Mouse (Mus musculus) left cerebral cortex, adult 2 months (tissue): Measurements from ENCODE around the gene Dtymk. TPM values are rescaled to one million over a fixed set of nuclear protein-coding genes. Genes with fewer than 3 reads are reported as not detected.
"Not testable (repeated sequence)": the region's sequence is repeated elsewhere in the genome, so short reads cannot be mapped to it uniquely, and the experiment has no call there.

ENCODE experiments used
- DNase-seq, 2 experiments: peaks; one replicate each; pipeline ENCODE4 v3.0.0; 2021 to 2022; ENCODE audit warnings: low spot score in 2 of 2, mixed read lengths in 1 of 2; ENCODE audit errors: extremely low spot score in 1 of 2
- H3K27ac ChIP-seq: fragments of 200-600 bp; 2 replicates; pipeline ENCODE4 v1.8.1; 2022
- H3K4me3 ChIP-seq: fragments of 200-600 bp; 2 replicates; pipeline ENCODE4 v1.8.1; 2022
- CTCF ChIP-seq: fragments of 200-600 bp; IDR thresholded peaks from 2 replicates; pipeline ENCODE4 v1.8.1; 2022; ENCODE audit warnings: antibody characterized with exemption, mild to moderate bottlenecking, moderate library complexity
- intact Hi-C: fragments of 180-260 bp; cut with DNase I; formaldehyde crosslinking; loops from one replicate; pipeline ENCODE4 v1.15.1; 2025
- long read RNA-seq, 2 experiments: library from polyadenylated mRNA; stranded (forward); transcript quantifications; one replicate each; pipeline ENCODE4 v2.0.0; 2021; ENCODE audit warnings: borderline mapping rate in 2 of 2
- total RNA-seq, 2 experiments: library from RNA; stranded (reverse); gene quantifications; 2 replicates each; pipeline ENCODE4 v1.2.3; 2021

The Dtymk gene
- 10 to 100 TPM; 50.8 to 52.5 TPM for total RNA-seq
- long read RNA-seq, experiment 1, transcript Dtymk-201 (5 exons, 1,003 nt): major isoform, 14 of 48 reads
- long read RNA-seq, experiment 1, partial matches to known transcripts: 5 of 48 reads
- long read RNA-seq, experiment 1, other reads (novel, unspliced or antisense): 22 of 48 reads
- long read RNA-seq, experiment 2, partial matches to known transcripts: 4 of 34 reads
- long read RNA-seq, experiment 2, other reads (novel, unspliced or antisense): 22 of 34 reads

DNA sequence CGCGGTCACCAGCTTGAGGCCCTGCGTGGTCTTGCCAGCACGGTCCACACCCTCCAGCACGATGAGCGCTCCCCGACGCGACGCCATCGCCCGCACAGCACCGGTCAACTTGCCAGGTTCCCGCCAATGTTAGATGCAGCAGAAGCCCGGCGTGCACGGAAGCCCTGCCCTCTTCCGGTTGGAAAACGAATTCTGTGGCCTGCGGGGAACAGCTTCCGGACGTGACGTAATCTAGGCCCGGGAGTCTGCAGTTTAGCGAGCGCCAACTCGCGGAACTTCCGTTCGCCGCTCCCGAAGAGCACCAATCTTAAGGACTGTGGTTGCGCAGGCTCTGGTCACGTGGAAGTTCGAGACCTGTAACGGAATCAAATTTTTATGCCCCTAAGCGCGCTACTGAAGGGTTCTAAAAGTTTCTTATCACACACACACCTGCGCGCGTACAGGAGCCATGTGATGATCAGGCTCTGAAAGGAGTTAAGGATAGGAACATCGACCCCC lies at the start of gene Dtymk:
Gene Dtymk, minus strand, starts transcription at position 194 of the 498 bp plus-strand sequence.
- intact Hi-C loops: loop anchor here (2.0 to 5.0 kb wide), 3 partner anchors 47 to 289 kb away; partner anchors contain the start of genes Farp2 and Thap4
- peak; percentile 58 for TF ChIP-seq CTCF

DNA sequence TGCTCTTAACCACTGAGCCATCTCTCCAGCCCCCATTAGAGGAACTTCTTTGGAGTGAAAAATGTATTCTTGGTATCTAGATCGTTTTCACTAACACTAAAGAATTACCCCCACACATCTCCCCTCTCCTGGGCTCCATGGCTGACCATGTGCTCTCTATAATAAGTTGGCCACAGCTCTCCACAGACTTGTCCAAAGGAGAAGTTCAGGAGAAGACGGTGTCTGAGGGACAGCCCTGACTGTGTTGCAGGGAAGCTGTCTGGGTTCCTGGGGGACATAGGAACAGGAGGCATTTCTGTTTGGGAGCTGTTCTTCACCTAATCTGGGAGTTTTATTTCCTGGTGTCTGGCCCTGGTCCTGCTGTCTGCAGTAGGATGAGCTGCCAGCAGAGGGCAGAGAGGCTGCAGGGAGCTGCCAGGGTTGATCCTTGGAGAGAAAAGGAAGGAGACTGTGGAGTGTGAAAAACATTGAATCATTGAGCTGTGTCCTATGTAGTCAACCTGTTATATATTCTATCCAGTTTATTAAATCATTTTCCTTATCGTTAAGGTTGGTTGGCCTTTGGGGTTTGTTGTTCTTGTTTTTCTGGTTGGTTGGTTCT lies 44.1 kb upstream of the Dtymk start:
- H3K4me3 ChIP-seq, intact Hi-C loops, H3K27ac ChIP-seq: not testable (repeated sequence)

More for the DNA sequence above, at the start of gene Dtymk:
- peak; percentile 90 to 93 for DNase-seq
- Histone ChIP-seq H3K4me3 (peak within 1 kb of the TSS; percentile 92), H3K27ac (peak within 1 kb of the TSS; percentile 83)

DNA sequence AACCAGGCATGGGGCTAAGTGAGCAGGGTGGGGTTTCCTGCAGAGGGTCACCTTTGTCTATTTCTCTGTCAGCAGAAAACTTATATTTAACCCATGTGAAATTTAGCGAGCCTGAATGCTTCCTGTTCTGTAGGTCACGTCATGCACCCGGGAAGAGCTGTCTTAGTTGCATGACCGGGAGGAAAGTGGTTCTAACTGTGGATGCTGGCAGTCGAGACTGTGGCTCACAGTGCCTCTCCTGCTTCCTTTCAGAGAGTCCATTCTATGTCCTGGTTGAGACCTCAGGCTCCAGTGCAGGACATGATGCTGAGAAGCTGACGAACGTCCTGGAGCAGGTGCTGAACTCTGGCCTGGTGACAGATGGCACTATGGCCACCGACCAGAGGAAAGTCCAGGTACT lies 36.8 kb upstream of the Dtymk start:
- DNase-seq, H3K4me3 ChIP-seq, H3K27ac ChIP-seq: not testable (repeated sequence)
- intact Hi-C loops: loop anchor here (10.0 kb wide), 2 partner anchors 76 to 236 kb away; partner anchors contain the start of gene Gal3st2b

More for the DNA sequence above, 44.1 kb upstream of the Dtymk start:
- DNase-seq: not testable (repeated sequence)

DNA sequence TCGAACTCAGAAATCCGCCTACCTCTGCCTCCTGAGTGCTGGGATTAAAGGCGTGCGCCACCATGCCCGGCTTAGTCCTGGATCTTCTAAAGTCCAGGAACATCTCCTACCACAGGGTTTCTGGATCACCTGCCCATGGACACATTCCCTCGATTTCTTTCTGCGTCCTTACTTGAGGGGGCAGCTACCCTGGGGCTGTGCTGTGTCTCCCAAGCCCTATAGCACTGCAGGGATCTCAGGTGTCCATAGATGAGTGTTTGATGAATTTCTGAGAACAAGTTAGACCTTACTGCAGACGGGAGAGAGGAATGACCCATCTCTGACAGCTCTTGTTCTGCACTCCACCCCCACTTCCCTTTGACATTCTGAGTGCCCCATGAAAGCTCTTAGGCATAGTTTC lies 35.6 kb upstream of the Dtymk start:
- no peak for DNase-seq
- Histone ChIP-seq H3K4me3 (no peak overlapping the region), H3K27ac (no peak overlapping the region)
- intact Hi-C loops: loop anchor here (10.0 kb wide), 2 partner anchors 77 to 237 kb away; partner anchors contain the start of gene Gal3st2b
- no peak for TF ChIP-seq CTCF

DNA sequence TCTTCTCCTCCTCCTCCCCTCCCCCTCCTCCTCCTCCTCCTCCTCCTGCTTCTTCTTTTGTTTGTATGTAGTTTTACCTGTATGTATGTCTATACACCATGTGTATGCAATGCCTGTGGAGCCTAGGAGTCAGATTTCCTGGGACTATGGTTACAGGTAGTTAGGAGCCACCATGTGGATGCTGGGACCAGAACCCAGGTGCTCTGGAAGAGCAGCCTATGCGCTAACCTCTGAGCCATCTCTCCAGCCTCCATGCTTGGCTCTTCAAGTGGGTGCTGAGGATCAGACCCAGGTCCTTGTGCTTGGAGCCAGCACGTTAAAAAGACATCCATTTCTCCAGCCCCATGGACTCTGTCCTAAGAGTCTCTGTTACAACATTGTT lies 34.8 kb upstream of the Dtymk start:
- Histone ChIP-seq H3K4me3 (no peak overlapping the region), H3K27ac (no peak overlapping the region)
- no peak for TF ChIP-seq CTCF
- DNase-seq: no peak
- intact Hi-C loops: loop anchor here (10.0 kb wide), 2 partner anchors 78 to 238 kb away; partner anchors contain the start of gene Gal3st2b

DNA sequence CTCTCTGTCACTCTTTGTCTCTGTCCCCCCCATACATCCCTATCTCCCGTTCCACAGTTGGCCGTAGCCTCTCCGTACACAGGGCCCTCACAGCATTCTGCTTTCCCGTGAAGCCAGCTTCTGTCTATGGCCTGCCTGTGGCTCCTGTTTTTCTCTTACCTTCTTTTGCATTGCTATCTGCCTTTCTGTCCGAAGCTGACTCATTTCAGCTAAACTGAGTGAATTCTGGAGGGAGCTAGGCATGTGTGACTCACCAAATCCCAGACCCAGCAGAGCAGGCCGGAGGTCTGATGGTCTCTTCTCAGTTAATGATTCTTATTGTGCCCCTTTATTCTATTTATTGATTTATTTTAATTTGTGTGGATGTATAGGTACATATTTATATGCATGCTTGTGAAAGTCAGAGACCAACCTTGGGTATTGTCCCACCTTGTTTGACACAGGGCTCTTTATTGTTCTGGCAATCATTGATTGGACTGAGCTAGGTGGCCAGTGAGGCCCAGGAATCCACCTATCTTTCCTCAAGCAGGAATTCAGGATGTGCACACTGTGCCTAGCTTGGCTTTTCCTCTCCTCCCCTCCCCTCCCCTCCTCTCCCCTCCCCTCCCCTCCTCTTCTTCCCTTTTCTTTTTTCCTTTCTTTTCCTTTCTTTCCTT lies 34.3 kb upstream of the Dtymk start:
- Histone ChIP-seq H3K4me3 (no peak overlapping the region), H3K27ac (no peak overlapping the region)
- intact Hi-C loops: loop anchor here (10.0 kb wide), 2 partner anchors 79 to 239 kb away; partner anchors contain the start of gene Gal3st2b
- DNase-seq: peak in 1 of 2 experiments; percentile 7
- TF ChIP-seq CTCF: no peak

DNA sequence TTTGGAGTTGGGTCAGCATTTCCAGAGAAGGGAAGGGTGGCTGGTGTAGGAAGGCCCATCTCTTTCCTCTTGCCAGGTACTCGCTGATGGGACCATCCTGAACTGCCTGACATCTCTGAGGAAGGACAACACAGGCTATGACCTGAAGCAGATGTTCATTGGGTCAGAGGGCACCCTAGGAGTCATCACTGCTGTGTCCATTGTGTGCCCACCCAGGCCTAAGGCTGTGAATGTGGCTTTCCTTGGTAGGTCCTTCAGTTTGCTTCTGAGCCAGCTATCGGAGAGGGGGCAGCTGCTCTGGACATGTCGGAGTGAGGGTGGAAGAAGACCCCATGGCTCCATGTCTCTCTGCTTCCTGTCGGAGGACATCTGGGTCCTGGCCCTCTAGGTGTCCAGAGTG lies 33.5 kb upstream of the Dtymk start:
- Histone ChIP-seq H3K4me3 (no peak overlapping the region), H3K27ac (no peak overlapping the region)
- intact Hi-C loops: loop anchor here (10.0 kb wide), 2 partner anchors 80 to 240 kb away; partner anchors contain the start of gene Gal3st2b
- TF ChIP-seq CTCF: no peak
- DNase-seq: no peak

DNA sequence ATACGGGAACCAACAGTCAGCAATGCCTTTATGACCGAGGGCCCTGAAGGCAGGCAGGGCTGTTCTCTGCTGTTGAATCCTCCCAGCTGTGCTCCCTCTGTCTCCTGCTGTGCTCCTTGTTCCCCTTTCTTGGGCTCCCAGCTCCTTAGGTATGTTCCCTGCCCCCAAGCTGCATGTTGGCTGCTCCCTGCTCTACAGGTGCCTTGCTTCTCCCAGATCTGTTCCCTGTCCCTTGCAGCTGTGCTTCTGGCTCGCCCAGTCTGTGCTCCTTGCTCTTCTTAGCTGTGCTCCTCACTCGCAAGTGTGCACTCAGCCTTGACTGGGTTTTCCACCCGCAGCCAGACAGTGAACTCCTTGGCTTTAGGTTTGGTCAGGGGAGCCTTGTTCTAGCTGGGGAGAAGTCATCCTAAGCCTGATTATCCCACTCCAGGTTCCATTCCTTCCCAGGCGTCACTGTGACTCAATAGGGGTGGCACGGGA lies 33.0 kb upstream of the Dtymk start:
- no peak overlapping the region for H3K27ac ChIP-seq
- TF ChIP-seq CTCF: no peak
- no peak overlapping the region for H3K4me3 ChIP-seq
- no peak for DNase-seq
- intact Hi-C loops: loop anchor here (10.0 kb wide), 2 partner anchors 80 to 240 kb away; partner anchors contain the start of gene Gal3st2b

DNA sequence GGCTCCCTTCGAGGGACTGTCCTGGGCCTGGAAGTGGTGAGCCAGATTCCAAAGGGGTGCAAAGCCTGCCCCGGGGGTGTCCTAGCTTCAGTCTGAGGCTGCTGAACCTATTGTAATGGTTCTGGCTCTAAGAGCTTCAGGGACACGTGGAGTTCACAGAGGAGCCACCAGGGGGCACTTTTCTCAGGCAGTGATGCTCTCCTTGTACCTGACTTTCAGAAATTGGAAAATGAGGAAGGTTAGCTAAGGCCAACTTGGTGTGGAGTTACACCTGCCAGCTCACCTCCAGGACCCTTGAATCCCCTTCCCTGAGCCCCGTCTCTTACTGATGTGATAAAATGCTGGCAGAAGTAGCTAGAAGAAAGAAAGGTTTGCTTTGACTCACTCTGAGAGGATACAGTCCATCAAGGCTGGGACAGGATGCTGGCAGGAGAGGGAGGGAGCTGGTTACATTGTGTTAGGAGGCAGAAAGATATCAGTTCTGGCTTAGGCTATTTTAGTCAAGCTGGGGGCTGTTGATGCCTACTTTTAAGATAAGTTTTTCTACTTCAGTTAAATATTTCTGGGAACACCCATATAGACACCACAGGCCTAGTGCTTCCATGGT lies 31.1 kb upstream of the Dtymk start:
- H3K27ac ChIP-seq, H3K4me3 ChIP-seq, DNase-seq: not testable (repeated sequence)
- intact Hi-C loops: loop anchor here (10.0 kb wide), 2 partner anchors 82 to 242 kb away; partner anchors contain the start of gene Gal3st2b
- TF ChIP-seq CTCF: peak; percentile 39

DNA sequence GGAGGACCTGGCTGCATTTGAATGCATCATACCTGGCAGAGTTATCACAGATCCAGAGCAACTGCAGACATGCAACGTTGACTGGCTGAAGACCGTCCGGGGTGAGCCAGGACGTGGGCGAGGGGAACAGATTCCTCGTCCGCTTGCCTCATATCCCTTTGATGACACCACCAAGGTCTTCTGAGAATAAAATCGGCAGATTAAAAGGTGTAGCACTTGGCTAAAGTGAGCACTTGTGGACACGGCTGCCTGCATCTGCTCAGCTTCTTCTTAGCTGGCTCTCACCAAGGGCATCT lies 24.8 kb upstream of the Dtymk start:
- Histone ChIP-seq H3K4me3 (no peak overlapping the region), H3K27ac (no peak overlapping the region)
- intact Hi-C loops: no loop called here
- no peak for TF ChIP-seq CTCF
- DNase-seq: no peak

DNA sequence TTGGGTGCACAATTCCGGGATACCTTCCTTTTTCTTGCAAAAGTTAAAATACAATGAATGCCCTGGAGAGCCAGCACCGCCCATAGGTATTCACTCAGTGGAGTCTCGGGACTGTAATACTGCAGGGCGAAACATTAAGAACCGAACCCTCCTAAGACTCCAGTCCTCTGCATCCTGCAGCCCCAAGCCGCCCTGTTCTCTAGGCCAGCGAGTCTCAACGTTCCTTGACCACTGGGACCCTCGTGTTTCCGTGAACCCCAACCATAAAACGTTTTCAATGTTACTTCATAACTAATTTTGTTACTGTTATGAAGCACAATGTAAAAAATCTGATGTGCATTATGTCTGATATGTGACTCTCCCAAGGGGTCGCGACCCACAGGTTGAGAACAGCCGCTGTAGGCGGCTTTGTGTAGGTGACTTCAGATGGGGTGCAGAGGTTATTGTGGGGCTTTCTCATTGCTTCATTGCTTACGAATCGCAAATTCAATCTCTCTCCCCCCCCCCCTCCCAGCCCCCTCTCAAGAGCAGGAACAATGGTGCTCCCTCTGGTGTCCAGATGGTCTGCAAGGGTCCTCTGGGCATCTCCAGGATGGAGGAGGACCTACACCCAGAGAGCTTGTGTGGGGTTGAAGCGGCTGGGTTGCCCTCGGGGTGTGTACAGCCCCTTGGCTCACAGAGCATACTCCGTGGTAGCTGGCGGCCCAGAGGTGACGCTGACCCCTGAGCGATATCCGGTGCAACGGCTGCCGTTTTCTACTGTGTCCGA lies 24.2 kb upstream of the Dtymk start:
- TF ChIP-seq CTCF: no peak; the same call in 1 of the 2 replicates
- no peak for DNase-seq
- intact Hi-C loops: no loop called here
- Histone ChIP-seq H3K4me3 (peak overlapping the region; percentile 65), H3K27ac (peak overlapping the region; percentile 100)
